8 mouse cellular contexts compared by ENCODE assay signal in genomic region chr14:21986733-21987659, GRCm38 (mm10). TPM values are rescaled to one million over a fixed set of nuclear protein-coding genes. Genes with fewer than 3 reads are reported as not detected.
A peak's percentile ranks its signal among the peaks of the same experiment; 100 is the strongest.
DNase-seq lines count a peak whose midpoint lies in the region; ATAC-seq and TF ChIP-seq lines count a peak whose summit lies in the region.

No protein-coding gene starts in this region.

- TF ChIP-seq POLR2A in limb, embryonic 14.5 days (IDR thresholded peaks at IDR 0.05; ENCODE audit: borderline replicate concordance, extremely low read depth, insufficient read depth, insufficient read length), result no peak

- peak overlapping the region; percentile 97 for H3K27ac ChIP-seq in embryonic facial prominence, embryonic 11.5 days (replicated peaks; ENCODE audit: low read depth, low read length)
- H3K27ac ChIP-seq in hindbrain, embryonic 10.5 days, result peak overlapping the region; percentile 97
- H3K27ac ChIP-seq in limb, embryonic 14.5 days (replicated peaks; ENCODE audit: low read depth, low read length), result peak overlapping the region; percentile 97
- peak overlapping the region; percentile 75 for H3K27ac ChIP-seq in midbrain, postnatal 0 days (ENCODE audit: low read depth, low read length)

- peak; percentile 27 for DNase-seq in cerebellum, adult 11-12 months
- no peak for DNase-seq in cerebellum, adult 11 months
- peak; percentile 64 for DNase-seq in embryonic facial prominence, embryonic 11.5 days (ENCODE audit: low spot score)
- peak; percentile 74 for DNase-seq in hindbrain, embryonic 10.5 days (ENCODE audit: low spot score)
- peak; percentile 70 for DNase-seq in limb, embryonic 14.5 days (ENCODE audit: low spot score)
- DNase-seq in midbrain, postnatal 0 days (ENCODE audit: low spot score), result no peak
- peak; percentile 28 to 65 for DNase-seq in urinary bladder, postnatal 4 days (ENCODE audit: low spot score in 2 of 2)

- WGBS in embryonic facial prominence, embryonic 11.5 days, result under 1% methylated on average over 40 of the region's 61 CpGs
- 1% methylated on average over 52 of the region's 61 CpGs for WGBS in hindbrain, embryonic 10.5 days
- 0% methylated on average over 29 of the region's 61 CpGs for WGBS in limb, embryonic 14.5 days
- WGBS in midbrain, postnatal 0 days, result 0% methylated on average over 29 of the region's 61 CpGs

- H3K4me1 ChIP-seq in embryonic facial prominence, embryonic 11.5 days (ENCODE audit: control insufficient read depth, insufficient read depth, low read length), result peaks cover 9% of the 10 kb centered on the region
- peaks cover 78% of the 10 kb centered on the region for H3K4me1 ChIP-seq in hindbrain, embryonic 10.5 days (replicated peaks)
- peaks cover 24% of the 10 kb centered on the region for H3K4me1 ChIP-seq in limb, embryonic 14.5 days (ENCODE audit: control insufficient read depth, insufficient read depth, low read length)
- peaks cover 11% of the 10 kb centered on the region; the same call in 1 of the 2 replicates for H3K4me1 ChIP-seq in midbrain, postnatal 0 days (ENCODE audit: insufficient read depth, low read length)

- peaks cover 7% of the 10 kb centered on the region for H3K79me2 ChIP-seq in C2C12 (ENCODE audit: control insufficient read depth, insufficient read depth)

- peak overlapping the region; percentile 87 for H3ac ChIP-seq in C2C12 (ENCODE audit: control insufficient read depth, insufficient read length, low read depth)

- peak; percentile 6; the same call in 1 of the 2 replicates for ATAC-seq in embryonic facial prominence, embryonic 11.5 days (replicated peaks; ENCODE audit: insufficient number of reproducible peaks, low FRiP score, low TSS enrichment, low read depth)
- ATAC-seq in limb, embryonic 14.5 days (ENCODE audit: low FRiP score, low read depth), result peak; percentile 14
- ATAC-seq in midbrain, postnatal 0 days (ENCODE audit: low FRiP score), result peak; percentile 47

- H3K36me3 ChIP-seq in C2C12 (ENCODE audit: control insufficient read depth, insufficient read depth), result no peaks in the 10 kb centered on the region
- peaks cover 3% of the 10 kb centered on the region for H3K36me3 ChIP-seq in embryonic facial prominence, embryonic 11.5 days (replicated peaks; ENCODE audit: control insufficient read depth, insufficient read depth, low read depth, low read length)
- H3K36me3 ChIP-seq in hindbrain, embryonic 10.5 days, result peaks cover 17% of the 10 kb centered on the region
- peaks cover 34% of the 10 kb centered on the region for H3K36me3 ChIP-seq in limb, embryonic 14.5 days (ENCODE audit: control insufficient read depth, insufficient read depth, low read length)
- no peaks in the 10 kb centered on the region for H3K36me3 ChIP-seq in midbrain, postnatal 0 days (ENCODE audit: insufficient read depth, low read length)

- peak overlapping the region; percentile 52 for H3K4me3 ChIP-seq in C2C12 (ENCODE audit: insufficient read depth, poor library complexity, severe bottlenecking)
- H3K4me3 ChIP-seq in embryonic facial prominence, embryonic 11.5 days (ENCODE audit: low read depth, low read length), result peak overlapping the region; percentile 81
- H3K4me3 ChIP-seq in hindbrain, embryonic 10.5 days, result peak overlapping the region; percentile 89
- H3K4me3 ChIP-seq in limb, embryonic 14.5 days (replicated peaks; ENCODE audit: low read length), result peak overlapping the region; percentile 91
- H3K4me3 ChIP-seq in midbrain, postnatal 0 days (ENCODE audit: low read depth, low read length), result peak overlapping the region; percentile 78

- H3K79me3 ChIP-seq in C2C12 (ENCODE audit: low read depth), result no peaks in the 10 kb centered on the region

- H3K9me3 ChIP-seq in embryonic facial prominence, embryonic 11.5 days (replicated peaks; ENCODE audit: control insufficient read depth, low read length), result no peaks in the 10 kb centered on the region
- no peaks in the 10 kb centered on the region for H3K9me3 ChIP-seq in hindbrain, embryonic 10.5 days
- H3K9me3 ChIP-seq in limb, embryonic 14.5 days (ENCODE audit: control insufficient read depth, low read length), result no peaks in the 10 kb centered on the region
- H3K9me3 ChIP-seq in midbrain, postnatal 0 days (ENCODE audit: low read length), result no peaks in the 10 kb centered on the region

- H3K4me2 ChIP-seq in embryonic facial prominence, embryonic 11.5 days (ENCODE audit: low read depth, low read length), result peak overlapping the region; percentile 82
- peak overlapping the region; percentile 72 for H3K4me2 ChIP-seq in limb, embryonic 14.5 days (replicated peaks; ENCODE audit: low read depth, low read length, severe bottlenecking)
- peak overlapping the region; percentile 91 for H3K4me2 ChIP-seq in midbrain, postnatal 0 days (ENCODE audit: low read depth, low read length, poor library complexity, severe bottlenecking)

- TF ChIP-seq CTCF in C2C12 (IDR thresholded peaks at IDR 0.05; ENCODE audit: control insufficient read depth, insufficient read depth, insufficient read length), result no peak
- no peak for TF ChIP-seq CTCF in midbrain, postnatal 0 days (IDR thresholded peaks at IDR 0.05)

- H3K27me3 ChIP-seq in C2C12 (ENCODE audit: control insufficient read depth, insufficient read depth, insufficient read length), result no peaks in the 10 kb centered on the region
- H3K27me3 ChIP-seq in embryonic facial prominence, embryonic 11.5 days (ENCODE audit: control insufficient read depth, insufficient read depth, low read length), result peaks cover 8% of the 10 kb centered on the region; the same call in 1 of the 2 replicates
- peaks cover 59% of the 10 kb centered on the region for H3K27me3 ChIP-seq in hindbrain, embryonic 10.5 days (ENCODE audit: insufficient read depth, poor library complexity, severe bottlenecking)
- H3K27me3 ChIP-seq in limb, embryonic 14.5 days (ENCODE audit: control insufficient read depth, insufficient read depth, low read length), result peaks cover 18% of the 10 kb centered on the region; the same call in 1 of the 2 replicates
- H3K27me3 ChIP-seq in midbrain, postnatal 0 days (ENCODE audit: insufficient read depth, low read length), result peaks cover 35% of the 10 kb centered on the region

- peak overlapping the region; percentile 92 for H3K9ac ChIP-seq in embryonic facial prominence, embryonic 11.5 days (replicated peaks; ENCODE audit: low read length)
- H3K9ac ChIP-seq in limb, embryonic 14.5 days (ENCODE audit: low read depth, low read length, severe bottlenecking), result peak overlapping the region; percentile 95
- peak overlapping the region; percentile 74 for H3K9ac ChIP-seq in midbrain, postnatal 0 days (replicated peaks; ENCODE audit: low read length, poor library complexity, severe bottlenecking)

TF ChIP-seq in C2C12, 6 proteins besides CTCF, POLR2A, EP300 and RAD21:
- no peak for TF ChIP-seq MYOD1 (IDR thresholded peaks at IDR 0.05; ENCODE audit: control insufficient read depth, insufficient read length, low read depth)
- TF ChIP-seq USF1 (IDR thresholded peaks at IDR 0.05; ENCODE audit: low read depth), result no peak

RNA-seq across cellular contexts. Expression of gene Zfp503, which starts 2.4 kb away (rescaled TPM):
- 5.3 TPM for polyA plus RNA-seq in C2C12 (2012; fragmentation: generic; extraction: Trizol)
- polyA plus RNA-seq in embryonic facial prominence, embryonic 11.5 days (2014; fragmentation: Nextera tagmentation; extraction: Ambion mirVana), result 9.5 and 10.2 TPM in 2 replicates
- 12.3 and 20.0 TPM in 2 replicates for polyA plus RNA-seq in hindbrain, embryonic 10.5 days (2016; fragmentation: Nextera tagmentation; extraction: Ambion mirVana)
- 45.1 and 73.1 TPM in 2 replicates for polyA plus RNA-seq in limb, embryonic 14.5 days (2012; rRNA removed)
- 15.3 and 17.6 TPM in 2 replicates for polyA plus RNA-seq in limb, embryonic 14.5 days (2014; fragmentation: Nextera tagmentation; extraction: Ambion mirVana)
- 9.1 and 10.1 TPM in 2 replicates for total RNA-seq in midbrain, postnatal 0 days (2014; rRNA removed)
- 4.2 and 4.3 TPM in 2 replicates for polyA plus RNA-seq in midbrain, postnatal 0 days (2015; fragmentation: Nextera tagmentation; extraction: Ambion mirVana)

RNA-seq across cellular contexts. Expression of gene Lrmda, which starts 32.5 kb away (rescaled TPM):
- not detected for polyA plus RNA-seq in C2C12 (2012; fragmentation: generic; extraction: Trizol)
- polyA plus RNA-seq in embryonic facial prominence, embryonic 11.5 days (2014; fragmentation: Nextera tagmentation; extraction: Ambion mirVana), result 0.22 TPM in 1 of 2 replicates, not detected in the other
- 0.47 and 0.55 TPM in 2 replicates for polyA plus RNA-seq in hindbrain, embryonic 10.5 days (2016; fragmentation: Nextera tagmentation; extraction: Ambion mirVana)
- 0.08 and 0.13 TPM in 2 replicates for polyA plus RNA-seq in limb, embryonic 14.5 days (2012; rRNA removed)
- polyA plus RNA-seq in limb, embryonic 14.5 days (2014; fragmentation: Nextera tagmentation; extraction: Ambion mirVana), result 0.35 and 0.72 TPM in 2 replicates
- total RNA-seq in midbrain, postnatal 0 days (2014; rRNA removed), result not detected in 2 replicates
- polyA plus RNA-seq in midbrain, postnatal 0 days (2015; fragmentation: Nextera tagmentation; extraction: Ambion mirVana), result 0.34 and 0.35 TPM in 2 replicates

Comparison
In these comparisons a context has a peak if more than half of its experiments do, and no peak if none do; other contexts are left out.
1. DNase-seq: peak in cerebellum, adult 11-12 months (single experiment), embryonic facial prominence, embryonic 11.5 days (single experiment), hindbrain, embryonic 10.5 days (single experiment), limb, embryonic 14.5 days (single experiment) and urinary bladder, postnatal 4 days (2 of 2); none in cerebellum, adult 11 months (single experiment) and midbrain, postnatal 0 days (single experiment).
2. Peak in every context shown above with its lines, with median percentiles within 50 percentile points of each other: H3K4me3 ChIP-seq, ATAC-seq, H3K27ac ChIP-seq, H3K4me2 ChIP-seq and H3K9ac ChIP-seq.